Mouse (Mus musculus): ENCODE results near the gene Fis1.

- no peak for TF ChIP-seq POLR2A (IDR thresholded peaks at IDR 0.05; ENCODE audit: borderline replicate concordance, control insufficient read depth, low read depth, low read length)
- peak; percentile 38; the same call in 1 of the 2 replicates for TF ChIP-seq CTCF (IDR thresholded peaks at IDR 0.05; ENCODE audit: control insufficient read depth, insufficient read depth, low read length)
Measured at GRCm38 (mm10) chr5:136905630-136906029, 47.4 kb upstream of the Fis1 start.

All from bone marrow, adult 2 months (tissue).